Mouse (Mus musculus) forebrain, embryonic 13.5 days (tissue): ENCODE results near the gene Tspan14. TPM values are rescaled to one million over a fixed set of nuclear protein-coding genes. Genes with fewer than 3 reads are reported as not detected.

Experiments used
- ATAC-seq: fragments of 200-750 bp; cut with Nextera tagmentation; 2 replicates; pipeline ENCODE4 v1.8.0; 2017
- H3K27ac ChIP-seq: fragments of 300-500 bp; sonication (generic); 2 replicates; pipeline ENCODE4 v1.5.1; 2015; ENCODE audit warnings: inconsistent platforms, mild to moderate bottlenecking, moderate library complexity
- H3K27me3 ChIP-seq: fragments of 300-500 bp; sonication (generic); 2 replicates; pipeline ENCODE4 v1.6.1; 2015; ENCODE audit warnings: mild to moderate bottlenecking, inconsistent platforms
- H3K36me3 ChIP-seq: fragments of 300-500 bp; sonication (generic); 2 replicates; pipeline ENCODE4 v1.6.1; 2015; ENCODE audit warnings: mild to moderate bottlenecking, inconsistent platforms; ENCODE audit not compliant: poor library complexity, severe bottlenecking
- H3K4me1 ChIP-seq: fragments of 300-500 bp; sonication (generic); 2 replicates; pipeline ENCODE4 v1.6.1; 2015; ENCODE audit warnings: inconsistent platforms
- H3K4me2 ChIP-seq: fragments of 300-500 bp; sonication (generic); 2 replicates; pipeline ENCODE4 v1.6.1; 2015; ENCODE audit warnings: inconsistent platforms, mild to moderate bottlenecking, moderate library complexity
- H3K4me3 ChIP-seq: fragments of 300-500 bp; sonication (generic); 2 replicates; pipeline ENCODE4 v1.5.1; 2015; ENCODE audit warnings: mild to moderate bottlenecking, inconsistent platforms
- H3K9ac ChIP-seq: fragments of 300-500 bp; sonication (generic); 2 replicates; pipeline ENCODE4 v1.6.1; 2015; ENCODE audit warnings: mild to moderate bottlenecking, inconsistent platforms
- H3K9me3 ChIP-seq: fragments of 300-500 bp; sonication (generic); replicated peaks from 2 replicates; pipeline ENCODE4 v1.6.1; 2016; ENCODE audit warnings: inconsistent platforms
- WGBS: fragments of 180-500 bp; shearing (Covaris S2); methylation state at CpG from one replicate; pipeline ENCODE4 v1.1.7; 2015; 5-methylcytosine and 5-hydroxymethylcytosine counted together
- polyA plus RNA-seq: library from polyadenylated mRNA; unstranded; fragments of >200 nt; fragmentation: Nextera tagmentation; extraction: Ambion mirVana; gene quantifications from 2 replicates; pipeline ENCODE4 v1.2.1, GENCODE M21; 2015

The Tspan14 gene
- polyA plus RNA-seq, 1 experiment from 2014 or later: 84.1 TPM

- WGBS: under 1% methylated on average over 55 of the region's 62 CpGs
- H3K4me2 ChIP-seq: peak overlapping the region; percentile 91
- peaks cover 48% of the 10 kb centered on the region for H3K4me1 ChIP-seq
- H3K36me3 ChIP-seq: no peaks in the 10 kb centered on the region
- H3K9me3 ChIP-seq: no peaks in the 10 kb centered on the region
- H3K9ac ChIP-seq: peak overlapping the region; percentile 92
- peak overlapping the region; percentile 84 for H3K27ac ChIP-seq
- H3K4me3 ChIP-seq: peak overlapping the region; percentile 91
- peak; percentile 92 for ATAC-seq
- no peaks in the 10 kb centered on the region for H3K27me3 ChIP-seq
Observed at GRCm38 (mm10) chr14:40966862-40967597, 423 bp upstream of the Tspan14 start.

GRCm38 (mm10) chr14:40965507-40966356, 875 bp downstream of the Tspan14 start:
- Histone ChIP-seq H3K27ac (peak overlapping the region; percentile 84), H3K9me3 (no peaks in the 10 kb centered on the region), H3K4me2 (peak overlapping the region; percentile 91), H3K4me1 (peaks cover 52% of the 10 kb centered on the region), H3K27me3 (no peaks in the 10 kb centered on the region), H3K36me3 (no peaks in the 10 kb centered on the region), H3K9ac (peak overlapping the region; percentile 92), H3K4me3 (peak overlapping the region; percentile 91)
- WGBS: 0% methylated on average over 15 of the region's 15 CpGs
- peak; percentile 17; the same call in 1 of the 2 replicates for ATAC-seq

- H3K9ac ChIP-seq: peak overlapping the region; percentile 92
- H3K36me3 ChIP-seq: no peaks in the 10 kb centered on the region
- no peak overlapping the region for H3K27ac ChIP-seq
- peak overlapping the region; percentile 91 for H3K4me2 ChIP-seq
- peaks cover 59% of the 10 kb centered on the region for H3K4me1 ChIP-seq
- no peak for ATAC-seq
- H3K27me3 ChIP-seq: no peaks in the 10 kb centered on the region
- H3K9me3 ChIP-seq: no peaks in the 10 kb centered on the region
- peak overlapping the region; percentile 91 for H3K4me3 ChIP-seq
Observed at GRCm38 (mm10) chr14:40964881-40965280, 1.7 kb downstream of the Tspan14 start.

GRCm38 (mm10) chr14:40964214-40964610, 2.4 kb downstream of the Tspan14 start:
- H3K27me3 ChIP-seq: no peaks in the 10 kb centered on the region
- H3K4me1 ChIP-seq: peaks cover 65% of the 10 kb centered on the region
- H3K9me3 ChIP-seq: no peaks in the 10 kb centered on the region
- no peaks in the 10 kb centered on the region for H3K36me3 ChIP-seq
- H3K4me2 ChIP-seq: peak overlapping the region; percentile 91
- H3K27ac ChIP-seq: no peak overlapping the region
- H3K9ac ChIP-seq: 0 out of 2 replicates have a peak overlapping the region, but pooled peaks have one; percentile 92
- 0 out of 2 replicates have a peak overlapping the region, but pooled peaks have one; percentile 91 for H3K4me3 ChIP-seq
- ATAC-seq: no peak
- WGBS: 91% methylated on average over 3 of the region's 3 CpGs

- H3K27ac ChIP-seq: no peak overlapping the region
- H3K9ac ChIP-seq: no peak overlapping the region
- H3K36me3 ChIP-seq: no peaks in the 10 kb centered on the region
- 81% methylated on average over 3 of the region's 3 CpGs for WGBS
- H3K9me3 ChIP-seq: no peaks in the 10 kb centered on the region
- H3K4me2 ChIP-seq: peak overlapping the region; percentile 91; the same call in 1 of the 2 replicates
- ATAC-seq: no peak
- H3K4me3 ChIP-seq: 0 out of 2 replicates have a peak overlapping the region, but pooled peaks have one; percentile 6
- no peaks in the 10 kb centered on the region for H3K27me3 ChIP-seq
- peaks cover 71% of the 10 kb centered on the region for H3K4me1 ChIP-seq
Observed at GRCm38 (mm10) chr14:40963501-40964213, 3.0 kb downstream of the Tspan14 start.

- whole genome bisulfite sequencing: 54% methylated on average over 11 of the region's 11 CpGs
- peak overlapping the region; percentile 3; the same call in 1 of the 2 replicates for H3K9ac ChIP-seq
- no peak for ATAC-seq
- H3K4me3 ChIP-seq: no peak overlapping the region
- H3K27me3 ChIP-seq: no peaks in the 10 kb centered on the region
- peaks cover 78% of the 10 kb centered on the region for H3K4me1 ChIP-seq
- H3K27ac ChIP-seq: peak overlapping the region; percentile 3; the same call in 1 of the 2 replicates
- no peaks in the 10 kb centered on the region for H3K9me3 ChIP-seq
- no peaks in the 10 kb centered on the region for H3K36me3 ChIP-seq
- peak overlapping the region; percentile 29 for H3K4me2 ChIP-seq
Observed at GRCm38 (mm10) chr14:40962365-40963290, 4.0 kb downstream of the Tspan14 start.

GRCm38 (mm10) chr14:40960237-40960636, 6.4 kb downstream of the Tspan14 start:
- Histone ChIP-seq H3K27ac (peak overlapping the region; percentile 48; the same call in 1 of the 2 replicates), H3K9ac (no peak overlapping the region), H3K9me3 (no peaks in the 10 kb centered on the region), H3K4me2 (no peak overlapping the region), H3K4me1 (peaks cover 89% of the 10 kb centered on the region), H3K36me3 (no peaks in the 10 kb centered on the region), H3K4me3 (no peak overlapping the region), H3K27me3 (no peaks in the 10 kb centered on the region)
- WGBS: 42% methylated on average over 4 of the region's 4 CpGs
- no peak for ATAC-seq

- no peak overlapping the region; the same call in 1 of the 2 replicates for H3K4me2 ChIP-seq
- no peaks in the 10 kb centered on the region for H3K27me3 ChIP-seq
- 0 out of 2 replicates have a peak overlapping the region, but pooled peaks have one; percentile 2 for H3K9ac ChIP-seq
- H3K4me3 ChIP-seq: no peak overlapping the region
- peaks cover 89% of the 10 kb centered on the region for H3K4me1 ChIP-seq
- ATAC-seq: no peak
- WGBS: 35% methylated on average over 3 of the region's 3 CpGs
- H3K27ac ChIP-seq: peak overlapping the region; percentile 48; the same call in 1 of the 2 replicates
- no peaks in the 10 kb centered on the region for H3K36me3 ChIP-seq
- no peaks in the 10 kb centered on the region for H3K9me3 ChIP-seq
Observed at GRCm38 (mm10) chr14:40959586-40959985, 7.0 kb downstream of the Tspan14 start.

GRCm38 (mm10) chr14:40958986-40959381, 7.6 kb downstream of the Tspan14 start:
- H3K9me3 ChIP-seq: no peaks in the 10 kb centered on the region
- peaks cover 89% of the 10 kb centered on the region for H3K4me1 ChIP-seq
- no peak for ATAC-seq
- H3K27me3 ChIP-seq: no peaks in the 10 kb centered on the region
- no peaks in the 10 kb centered on the region for H3K36me3 ChIP-seq
- peak overlapping the region; percentile 98 for H3K27ac ChIP-seq
- WGBS: 35% methylated on average over 2 of the region's 2 CpGs
- 0 out of 2 replicates have a peak overlapping the region, but pooled peaks have one; percentile 2 for H3K9ac ChIP-seq
- no peak overlapping the region for H3K4me3 ChIP-seq
- no peak overlapping the region; the same call in 1 of the 2 replicates for H3K4me2 ChIP-seq

GRCm38 (mm10) chr14:40958083-40958985, 8.3 kb downstream of the Tspan14 start:
- WGBS: 11% methylated on average over 4 of the region's 4 CpGs
- Histone ChIP-seq H3K9me3 (no peaks in the 10 kb centered on the region), H3K36me3 (no peaks in the 10 kb centered on the region), H3K27me3 (no peaks in the 10 kb centered on the region), H3K4me1 (peaks cover 89% of the 10 kb centered on the region), H3K4me3 (no peak overlapping the region), H3K4me2 (peak overlapping the region; percentile 1), H3K9ac (no peak overlapping the region), H3K27ac (peak overlapping the region; percentile 98)
- ATAC-seq: no peak
